Mouse (Mus musculus) urinary bladder, postnatal 36 days (tissue): Measurements from ENCODE around the gene 1810013L24Rik.
"Not testable (repeated sequence)": the region's sequence is repeated elsewhere in the genome, so short reads cannot be mapped to it uniquely, and the experiment has no call there.

Experiments
- DNase-seq, 2 experiments: peaks; one replicate each; pipeline ENCODE4 v3.0.0; 2022; ENCODE audit warnings: low spot score in 2 of 2, mixed read lengths in 1 of 2

Gene 1810013L24Rik

DNA sequence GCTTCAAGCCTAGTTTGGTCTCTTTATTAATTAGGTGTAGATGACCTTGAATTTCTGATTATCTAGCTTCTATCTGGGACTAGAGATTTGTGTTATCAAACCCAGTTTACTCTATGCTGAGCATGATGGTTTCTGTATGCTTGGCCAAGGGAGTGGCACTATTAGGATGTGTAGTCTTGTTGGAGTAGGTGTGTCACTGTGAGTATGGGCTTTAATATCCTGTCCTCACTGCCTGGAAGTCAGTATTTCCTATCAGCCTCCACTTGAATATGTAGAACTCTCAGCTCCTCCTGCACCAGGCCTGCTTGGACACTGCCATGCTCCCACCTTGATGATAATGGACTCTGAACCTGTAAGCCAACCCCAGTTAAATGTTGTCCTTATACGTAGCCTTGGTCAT, 7.0 kb downstream of the 1810013L24Rik start:
- DNase-seq = no peak

DNA sequence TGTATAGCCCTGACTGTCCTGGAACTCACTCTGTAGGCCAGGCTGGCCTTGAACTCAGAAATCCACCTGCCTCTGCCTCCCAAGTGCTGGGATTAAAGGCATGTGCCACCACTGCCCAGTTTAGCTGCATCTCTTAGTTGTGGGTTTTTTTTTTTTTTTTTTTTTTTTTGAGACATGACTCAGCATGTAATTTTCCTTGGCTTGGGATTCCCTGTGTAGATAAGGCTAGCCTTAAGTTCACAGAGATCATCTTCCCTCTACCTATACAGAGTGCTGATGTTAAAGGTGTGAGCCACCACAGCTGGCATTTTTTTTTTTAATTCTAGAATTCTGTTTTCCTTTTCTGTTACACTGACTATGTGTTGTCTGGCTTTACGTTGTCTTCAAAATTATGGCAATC, 7.7 kb downstream of the 1810013L24Rik start:
- DNase-seq = no peak

DNA sequence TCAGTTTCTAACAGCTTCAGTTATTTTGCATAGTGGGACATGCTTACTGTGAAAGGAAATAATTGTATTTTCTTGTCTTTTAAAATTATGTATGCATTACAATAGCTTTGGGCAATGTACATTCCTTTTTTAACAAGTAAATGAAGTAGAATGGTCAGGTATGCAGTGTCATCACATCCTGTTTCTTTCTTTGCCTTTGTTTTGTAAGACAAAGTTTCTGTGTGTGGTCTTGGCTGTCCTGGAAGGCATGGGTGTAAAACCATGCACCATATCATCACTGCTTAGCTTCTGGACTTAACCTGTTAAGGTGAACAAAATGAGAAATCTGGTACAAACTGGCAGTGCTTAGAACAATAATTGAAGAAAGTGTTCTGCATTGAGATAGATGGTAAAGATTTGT, 9.0 kb downstream of the 1810013L24Rik start:
- no peak for DNase-seq

DNA sequence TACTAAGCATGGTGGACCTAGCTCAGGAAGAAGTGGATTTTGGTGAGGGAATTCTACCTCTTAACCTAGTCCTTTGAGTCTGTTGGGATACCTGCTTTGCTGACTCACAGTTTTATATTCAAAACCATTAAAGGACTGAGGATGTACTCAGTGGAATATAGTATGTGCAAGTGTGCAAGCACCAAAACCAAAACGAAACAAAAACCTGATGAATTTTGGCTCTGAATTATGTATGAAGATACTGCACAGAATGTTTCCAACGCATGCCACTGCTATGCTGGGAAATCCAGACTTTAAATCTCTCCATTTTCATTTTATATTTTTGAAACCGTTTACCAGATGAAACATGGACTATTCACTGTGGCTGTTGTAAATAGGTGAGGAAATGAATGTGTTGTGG, 10.7 kb downstream of the 1810013L24Rik start:
- no peak for DNase-seq

DNA sequence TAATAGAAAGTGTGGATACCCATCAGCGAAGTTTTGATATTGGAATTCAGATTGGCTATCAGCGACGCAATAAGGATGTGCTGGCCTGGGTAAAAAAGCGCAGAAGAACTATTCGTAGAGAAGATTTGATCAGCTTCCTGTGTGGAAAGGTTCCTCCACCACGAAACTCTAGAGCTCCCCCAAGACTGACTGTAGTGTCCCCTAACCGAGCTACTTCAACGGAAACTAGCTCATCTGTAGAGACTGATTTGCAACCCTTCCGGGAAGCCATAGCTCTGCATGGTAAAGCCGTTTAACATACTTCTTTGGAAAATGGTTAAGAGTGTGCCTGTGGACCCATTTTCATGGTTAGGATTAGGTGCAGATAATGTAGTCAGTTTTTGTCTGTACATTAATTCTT, 13.1 kb downstream of the 1810013L24Rik start:
- DNase-seq = no peak

DNA sequence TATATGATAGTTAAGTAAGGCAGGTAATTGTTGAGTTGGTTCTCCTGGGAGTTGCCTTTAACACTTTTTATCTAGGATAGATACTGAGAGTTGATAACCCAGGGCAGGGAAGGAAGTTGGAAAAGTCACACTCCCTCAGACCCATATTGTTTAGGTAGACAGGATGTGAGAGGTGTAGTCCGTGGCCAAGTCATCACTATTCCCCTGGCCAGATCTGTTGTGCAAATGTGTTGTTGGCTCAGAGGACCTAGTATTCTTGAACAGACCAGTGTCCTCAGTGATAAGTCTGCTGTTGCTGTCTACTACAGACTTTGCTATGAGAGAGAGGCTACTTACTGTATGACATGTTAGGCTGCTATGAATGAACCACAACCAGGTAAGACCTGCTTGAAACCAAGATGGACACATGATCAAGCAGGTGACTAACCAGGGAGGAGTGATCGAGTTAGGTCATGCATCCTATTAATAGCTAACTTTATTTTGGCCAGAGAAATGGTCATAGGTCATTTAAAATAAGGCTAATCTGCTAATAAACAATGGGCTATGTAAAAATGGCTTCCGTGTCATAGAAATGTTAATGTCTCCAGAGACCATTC, 13.8 kb downstream of the 1810013L24Rik start:
- DNase-seq = no peak

DNA sequence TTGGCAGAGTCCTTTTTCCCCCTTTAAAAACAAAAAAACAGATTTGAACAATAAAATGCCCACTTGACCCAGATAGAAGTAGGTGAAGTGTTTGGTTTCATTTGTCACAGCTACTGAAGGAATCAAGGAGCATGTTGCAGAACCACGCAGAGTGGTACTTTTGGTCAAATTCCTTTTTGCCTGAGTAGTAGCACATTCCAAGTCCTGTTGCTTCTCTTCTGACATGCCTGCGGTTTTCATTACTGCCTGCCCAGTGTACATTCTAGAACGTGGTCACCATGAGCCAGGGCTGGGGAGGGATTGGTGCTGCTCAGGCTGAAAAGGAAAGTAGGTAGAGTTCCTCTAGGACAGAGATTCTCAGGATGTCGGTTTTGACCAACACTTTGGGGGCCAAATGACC, 16.1 kb downstream of the 1810013L24Rik start:
- no peak for DNase-seq

DNA sequence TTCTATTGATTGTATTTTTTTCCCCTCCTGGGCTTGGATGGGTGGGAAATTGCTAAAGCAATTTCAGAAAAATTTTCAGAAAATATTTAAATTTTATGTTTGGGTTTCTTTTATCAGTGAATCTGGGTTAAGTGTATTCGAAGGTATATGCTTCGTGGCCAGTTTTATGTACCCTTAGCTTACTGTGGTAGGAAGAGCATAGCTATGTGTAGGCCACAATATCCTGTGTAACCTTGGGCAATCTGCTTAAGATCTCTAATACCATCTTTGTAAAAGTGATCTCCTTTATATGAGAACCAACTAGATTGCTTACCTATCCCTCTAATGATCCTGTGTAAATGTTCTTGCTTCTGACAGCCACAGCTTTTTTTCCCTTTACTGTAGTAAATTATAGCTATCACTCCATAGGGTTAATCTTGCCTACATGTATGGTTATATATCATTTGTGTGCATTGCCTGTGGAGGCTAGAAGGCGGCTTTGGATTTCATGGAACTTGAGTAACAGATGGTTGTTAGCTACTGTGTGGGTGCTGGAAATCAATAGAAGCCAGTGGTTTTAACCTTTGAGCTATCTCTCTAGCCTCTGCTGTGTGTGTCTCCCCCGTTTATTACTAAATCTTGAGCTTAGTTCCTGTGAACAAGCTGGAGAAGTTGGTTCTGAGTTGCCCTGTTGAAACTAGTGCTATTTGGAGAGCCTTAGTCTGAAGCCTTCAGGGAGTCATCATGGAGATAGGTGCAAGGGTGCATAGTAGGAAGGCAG, 18.6 kb downstream of the 1810013L24Rik start:
- DNase-seq = no peak

DNA sequence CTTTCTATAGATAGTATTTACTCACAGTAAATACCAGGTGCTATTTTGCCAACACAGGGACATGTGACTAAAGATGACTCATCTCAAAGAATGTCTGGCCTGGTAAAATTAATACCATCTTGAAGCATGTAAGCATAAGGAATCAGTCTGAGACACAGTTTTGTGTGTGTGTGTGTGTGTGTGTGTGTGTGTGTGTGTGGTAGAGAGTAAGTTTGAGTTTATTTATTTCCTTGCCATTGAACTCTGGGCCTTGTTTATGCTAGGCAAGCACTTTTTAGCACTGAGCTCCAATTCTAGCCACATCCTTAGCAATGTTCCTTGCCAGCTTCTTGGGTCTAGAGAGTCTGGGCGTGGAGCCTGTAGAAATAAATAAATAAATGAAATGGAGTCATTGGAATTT, 20.0 kb downstream of the 1810013L24Rik start:
- DNase-seq = no peak

DNA sequence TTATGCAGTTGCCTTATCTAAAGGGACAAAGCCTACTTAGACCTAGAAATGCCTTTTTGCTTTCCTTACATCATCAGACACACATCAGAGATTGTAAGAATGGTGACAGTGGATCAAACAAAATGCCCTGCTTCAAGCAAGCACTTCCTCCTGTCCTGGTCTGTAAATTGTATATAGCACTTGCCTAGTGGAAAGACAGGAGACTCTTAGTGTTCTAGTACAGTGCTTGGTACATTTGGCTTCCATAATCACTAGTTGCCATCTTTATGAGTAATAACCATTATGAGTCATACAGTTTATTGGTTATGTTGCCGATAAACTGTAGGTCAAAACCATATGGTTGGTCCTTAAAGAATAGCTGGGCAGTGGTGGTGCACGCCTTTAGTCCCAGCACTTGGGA, 25.2 kb downstream of the 1810013L24Rik start:
- DNase-seq = no peak

DNA sequence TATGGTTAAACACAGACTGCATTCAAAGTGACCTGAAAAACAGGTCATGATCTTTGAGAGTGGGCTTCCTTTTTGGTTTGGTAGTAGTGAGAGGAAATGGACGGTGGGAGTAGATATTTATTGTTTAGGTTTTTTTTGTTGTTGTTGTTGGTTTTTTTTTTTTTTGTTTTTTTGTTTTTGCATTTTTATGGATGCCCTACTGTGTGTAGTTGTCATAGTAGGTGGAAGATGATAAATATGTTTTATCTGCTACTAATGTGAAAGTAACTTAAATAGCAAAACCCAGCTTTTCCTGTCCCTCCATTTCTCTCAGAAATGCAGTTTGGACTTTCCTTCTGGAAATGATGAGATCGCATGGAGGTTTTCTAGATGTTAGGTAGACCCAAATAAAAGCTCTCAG, 26.9 kb downstream of the 1810013L24Rik start:
- DNase-seq = no peak

DNA sequence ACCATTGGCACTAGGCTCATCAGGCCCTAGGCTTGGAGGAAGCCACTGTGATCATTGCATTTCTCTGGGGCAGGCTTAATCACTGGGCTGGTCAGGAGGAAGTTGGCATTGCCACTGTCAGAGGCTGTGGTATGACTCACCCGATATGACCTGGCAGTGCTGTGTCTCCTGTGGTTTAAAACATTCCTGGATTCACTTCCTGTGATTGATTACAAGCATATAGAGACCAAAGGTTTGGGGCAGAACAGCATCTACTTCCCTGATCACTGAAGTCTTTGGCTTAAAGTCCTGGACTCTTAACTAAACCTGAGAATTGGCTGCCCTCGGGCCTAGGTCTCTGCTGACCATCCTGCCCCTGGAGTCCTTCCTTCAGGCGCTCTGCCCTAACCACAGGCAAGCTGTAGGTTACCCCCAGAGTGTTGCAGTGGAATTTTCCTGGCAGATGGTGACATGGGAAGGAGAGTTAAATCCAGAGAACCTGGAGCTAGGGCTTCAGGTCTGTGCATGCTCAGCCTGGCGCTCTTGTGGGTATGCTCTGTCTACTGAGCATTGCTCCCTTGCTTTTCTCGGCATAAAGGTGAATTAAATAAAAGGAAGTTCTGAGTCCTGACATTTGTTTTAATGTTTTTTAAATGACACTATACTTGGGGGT, 32.6 kb downstream of the 1810013L24Rik start:
- DNase-seq = peak in 1 of 2 experiments; percentile 41

DNA sequence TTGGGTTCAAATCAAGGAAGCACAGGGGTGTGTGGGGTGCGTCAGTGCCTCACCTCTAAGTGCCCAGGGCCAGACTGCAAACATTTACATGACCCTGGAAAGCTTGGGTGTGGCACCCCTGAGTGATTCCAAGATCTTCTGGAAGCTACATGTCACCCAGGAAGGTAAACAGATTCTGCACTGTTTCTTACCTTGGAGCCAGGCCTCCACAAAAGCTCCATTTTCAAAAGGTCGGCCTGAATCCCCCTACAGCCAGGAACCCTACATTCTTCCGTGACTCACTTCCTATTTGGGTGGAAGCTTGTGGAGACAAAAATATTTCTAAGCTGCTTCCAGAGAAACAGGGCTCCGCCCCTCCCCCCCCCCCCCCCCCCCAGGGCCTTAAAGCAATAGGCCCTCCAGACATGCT, 34.3 kb downstream of the 1810013L24Rik start:
- peak; percentile 9 to 47 for DNase-seq

DNA sequence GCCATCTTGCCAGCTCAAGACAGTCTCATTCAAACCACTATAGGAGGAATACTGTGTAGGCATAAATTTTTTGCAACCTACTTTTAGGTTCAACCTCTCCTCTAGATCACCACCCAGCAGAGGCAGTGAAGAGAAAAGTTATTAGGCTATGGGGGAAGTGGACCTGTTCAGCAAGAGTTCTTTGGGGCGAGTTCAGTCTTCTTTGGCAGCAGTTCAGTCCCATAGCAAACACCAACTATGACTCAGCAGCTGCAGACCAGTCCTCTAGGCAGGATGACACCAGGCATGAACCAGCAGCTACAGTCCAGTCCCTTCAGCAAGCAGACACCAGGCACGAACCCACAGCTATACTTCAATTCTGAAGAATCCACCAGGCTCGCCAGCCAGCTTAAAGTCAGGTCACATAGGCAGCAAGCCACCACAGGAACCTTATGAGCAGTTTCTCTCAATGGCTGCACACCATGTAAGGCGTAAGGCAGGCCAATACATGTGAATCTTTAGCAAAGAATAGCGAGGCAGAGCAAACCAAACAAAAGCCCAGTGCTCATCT, 37.6 kb downstream of the 1810013L24Rik start:
- DNase-seq = peak in 1 of 2 experiments; percentile 20

DNA sequence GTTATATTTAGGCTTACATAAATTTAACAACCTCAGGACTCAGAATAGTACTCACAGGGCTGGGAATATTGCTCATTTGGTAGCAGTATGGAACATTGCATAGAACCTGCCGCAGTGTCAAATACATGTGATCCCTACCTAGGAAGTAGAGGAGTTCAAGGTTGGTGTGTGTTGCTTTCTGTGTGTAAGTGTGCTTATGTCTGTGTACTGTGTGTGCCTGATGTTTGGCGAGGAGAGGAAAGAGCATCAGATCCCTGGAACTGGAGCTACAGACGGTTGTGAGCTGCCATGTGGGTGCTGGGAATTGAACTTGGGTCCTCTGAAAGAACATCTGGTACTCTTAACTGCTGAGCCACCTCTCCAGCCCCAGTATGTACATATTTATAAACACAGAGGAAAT, 38.6 kb downstream of the 1810013L24Rik start:
- DNase-seq = no peak

DNA sequence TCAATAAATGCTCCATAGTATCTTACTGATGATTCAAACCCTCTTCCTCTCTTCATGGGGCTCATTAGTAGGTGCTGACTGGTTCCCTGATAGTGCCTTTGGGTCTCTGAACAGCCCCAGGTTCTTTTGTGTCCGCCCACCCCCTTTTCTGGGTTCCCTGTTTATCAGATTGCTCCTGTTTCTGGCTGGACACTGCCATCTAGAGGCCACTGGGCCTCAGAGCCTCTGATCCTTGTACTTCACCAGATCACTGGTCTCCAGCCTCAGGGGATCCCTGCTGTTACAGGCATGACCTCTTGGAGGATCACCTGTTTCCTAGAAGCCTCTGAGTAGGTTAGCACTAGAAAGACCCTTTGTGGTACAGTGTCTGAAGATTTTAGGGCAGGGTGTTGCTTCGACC, 39.8 kb downstream of the 1810013L24Rik start:
- DNase-seq = peak; percentile 58 to 68

DNA sequence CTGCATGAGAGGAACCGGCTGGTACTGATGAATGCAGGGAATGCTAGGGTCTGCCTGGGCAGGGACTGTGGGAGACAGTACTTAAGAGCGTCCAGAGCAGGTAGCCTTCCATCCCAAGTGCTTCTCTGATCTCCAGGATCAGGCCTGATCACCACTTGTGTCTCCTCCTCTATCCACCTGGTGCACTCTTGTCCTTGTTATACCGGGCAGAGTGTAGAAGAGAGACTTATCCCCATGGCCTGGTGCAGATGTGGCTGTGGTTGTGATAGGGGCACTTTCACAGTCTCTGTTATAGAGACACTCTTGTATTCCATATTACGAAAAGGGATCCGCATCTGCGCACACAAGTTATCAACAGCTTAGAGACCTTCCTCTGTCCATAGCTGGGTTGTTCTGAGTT, 41.5 kb downstream of the 1810013L24Rik start:
- no peak for DNase-seq

DNA sequence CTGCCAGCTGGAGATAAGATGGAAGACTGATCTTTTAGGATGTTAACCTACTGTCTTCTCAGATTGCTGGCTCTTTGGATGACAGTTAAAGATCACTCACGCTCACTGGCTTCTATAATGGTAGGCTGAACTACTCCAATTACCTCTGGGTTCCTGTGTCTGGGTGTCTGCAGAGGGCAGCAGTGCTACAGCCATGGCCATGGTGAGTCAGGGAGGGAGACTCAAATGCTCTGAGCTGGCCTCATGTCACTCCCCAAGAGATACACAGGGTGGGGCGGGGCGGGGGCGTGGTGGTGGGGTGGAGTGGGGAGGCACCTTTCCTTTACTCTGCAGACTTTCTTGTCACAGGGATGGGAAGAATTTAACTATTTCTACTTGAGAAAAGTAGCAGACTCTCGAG, 42.1 kb downstream of the 1810013L24Rik start:
- no peak for DNase-seq

DNA sequence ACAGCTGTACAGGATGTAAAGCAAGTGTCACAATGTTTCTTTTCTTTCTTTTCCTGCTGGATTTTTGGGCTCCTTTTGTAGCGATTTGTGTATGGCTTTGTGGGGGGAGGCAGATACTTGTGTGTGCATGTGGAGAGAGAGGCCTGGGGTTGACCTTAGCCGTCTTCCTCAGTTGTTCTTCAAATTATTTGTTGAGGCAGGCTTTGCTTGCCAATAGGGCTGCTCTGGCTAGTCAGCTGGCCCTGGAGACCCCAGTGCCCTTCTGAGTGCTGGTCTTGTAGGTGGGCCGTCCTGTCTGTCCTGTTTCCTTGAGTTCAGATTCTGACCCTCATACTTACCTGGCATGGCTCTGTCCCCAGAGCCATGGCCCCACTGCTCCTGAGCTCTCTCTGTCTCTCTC, 42.6 kb downstream of the 1810013L24Rik start:
- DNase-seq = no peak

DNA sequence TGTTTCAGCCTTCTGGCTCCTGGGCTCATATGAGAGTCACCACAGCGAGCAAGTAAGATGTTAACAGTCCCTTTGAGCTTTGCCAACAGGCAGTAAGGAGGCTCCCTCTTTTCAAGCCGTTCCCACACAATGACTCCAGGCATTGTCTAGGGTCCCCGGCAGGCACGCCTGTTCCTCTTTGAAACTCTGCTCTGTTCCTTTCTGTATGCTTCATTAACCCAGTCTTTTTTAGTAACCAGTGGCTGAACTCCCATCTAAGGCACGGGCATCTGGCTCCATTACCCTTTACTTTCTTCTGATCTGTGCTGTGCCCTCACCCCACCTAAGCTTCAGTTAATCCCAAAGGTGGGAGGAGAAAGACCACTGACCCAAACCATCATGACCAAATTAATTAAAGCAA, 50.2 kb downstream of the 1810013L24Rik start:
- DNase-seq = no peak

DNA sequence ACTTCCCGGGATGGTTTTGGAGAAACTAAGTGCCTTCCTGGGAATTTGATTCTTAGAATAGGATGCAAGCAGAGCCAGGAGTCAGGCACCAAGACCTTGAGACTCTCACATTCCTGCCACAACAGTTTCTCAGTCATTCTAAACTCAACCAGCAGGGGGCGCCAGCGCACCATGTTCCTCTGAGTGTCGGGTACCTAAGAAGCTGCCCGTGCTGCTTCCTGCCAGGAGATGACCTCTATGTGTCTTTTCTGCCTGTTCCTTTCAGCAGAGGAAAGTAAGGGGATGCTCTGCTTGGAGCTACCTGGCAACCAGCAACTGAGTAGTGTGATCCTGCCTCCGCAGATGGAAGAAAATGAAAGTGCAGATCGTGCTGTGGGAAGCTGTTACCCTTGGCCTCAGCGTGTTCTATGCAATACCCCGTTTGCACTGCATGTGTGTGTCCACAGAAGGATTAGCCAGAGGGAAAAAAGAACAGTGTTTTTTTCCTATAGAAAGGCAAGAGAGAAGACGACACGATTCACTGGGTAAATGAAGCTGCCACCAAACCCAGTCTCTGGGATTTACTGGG, 53.9 kb downstream of the 1810013L24Rik start:
- DNase-seq = peak; percentile 74 to 79

DNA sequence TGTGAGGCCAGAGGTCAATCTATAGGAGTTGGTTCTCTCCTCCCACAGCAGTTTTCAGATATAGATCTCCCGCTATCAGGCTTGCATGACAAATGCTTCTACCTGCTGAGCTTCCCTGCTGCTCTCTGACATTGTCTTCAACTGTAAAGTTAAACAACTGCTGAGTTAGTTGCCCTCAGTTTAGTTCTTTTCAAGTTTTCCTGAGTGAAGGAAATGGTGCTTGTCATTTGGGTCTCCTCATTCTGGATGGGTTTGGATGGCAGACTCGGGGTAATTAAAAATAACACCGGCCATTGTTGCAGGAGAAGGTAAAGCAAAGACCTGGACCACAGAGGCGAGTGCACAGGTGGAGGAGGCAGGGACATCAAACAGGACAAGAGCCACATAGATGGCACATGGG, 64.3 kb downstream of the 1810013L24Rik start:
- not testable (repeated sequence) for DNase-seq
